ENCODE assay signal across 8 mouse cellular contexts in the genomic region with DNA sequence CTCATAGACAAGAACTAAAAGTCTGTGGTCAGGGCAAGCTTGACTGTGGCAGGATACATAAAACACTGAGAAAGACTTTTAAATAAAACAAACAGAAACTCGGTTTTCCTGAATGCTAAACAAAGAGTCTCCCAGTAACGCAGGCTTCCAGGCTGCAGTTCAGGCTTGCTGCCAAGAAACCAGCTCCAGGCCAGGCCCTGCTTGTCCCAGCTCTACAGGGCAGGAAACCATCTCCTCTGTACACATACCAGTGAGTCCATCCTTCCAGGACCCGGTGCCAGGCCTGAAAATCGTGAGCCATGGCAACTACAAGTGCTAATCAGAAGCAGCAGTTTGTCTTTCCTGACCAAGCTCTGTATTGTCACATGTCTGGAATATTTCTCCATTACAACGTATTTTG. TPM values are rescaled to one million over a fixed set of nuclear protein-coding genes. Genes with fewer than 3 reads are reported as not detected.
DNase-seq lines count a peak whose midpoint lies in the region; ATAC-seq lines count a peak whose summit lies in the region.

No protein-coding gene starts in this region.

- no peaks in the 10 kb centered on the region for H3K9me3 ChIP-seq in forebrain, embryonic 14.5 days (replicated peaks; ENCODE audit: control insufficient read depth, low read length)
- no peaks in the 10 kb centered on the region for H3K9me3 ChIP-seq in forebrain, embryonic 11.5 days (ENCODE audit: control insufficient read depth, low read length)
- no peaks in the 10 kb centered on the region for H3K9me3 ChIP-seq in intestine, embryonic 16.5 days (ENCODE audit: control insufficient read depth, low read length)
- H3K9me3 ChIP-seq in liver, embryonic 13.5 days (replicated peaks), result no peaks in the 10 kb centered on the region
- no peaks in the 10 kb centered on the region for H3K9me3 ChIP-seq in neural tube, embryonic 12.5 days

- H3K9ac ChIP-seq in forebrain, embryonic 14.5 days (ENCODE audit: low read length), result no peak overlapping the region
- H3K9ac ChIP-seq in forebrain, embryonic 11.5 days (ENCODE audit: low read length), result no peak overlapping the region
- H3K9ac ChIP-seq in intestine, embryonic 16.5 days (ENCODE audit: low read depth, low read length), result no peak overlapping the region
- no peak overlapping the region for H3K9ac ChIP-seq in liver, embryonic 13.5 days
- no peak overlapping the region for H3K9ac ChIP-seq in neural tube, embryonic 12.5 days

- H3K27me3 ChIP-seq in forebrain, embryonic 14.5 days (replicated peaks; ENCODE audit: control insufficient read depth, insufficient read depth, low read length), result no peaks in the 10 kb centered on the region
- no peaks in the 10 kb centered on the region for H3K27me3 ChIP-seq in forebrain, embryonic 11.5 days (ENCODE audit: control insufficient read depth, insufficient read depth, low read length)
- H3K27me3 ChIP-seq in intestine, embryonic 16.5 days (replicated peaks; ENCODE audit: control insufficient read depth, insufficient read depth, low read length), result no peaks in the 10 kb centered on the region
- H3K27me3 ChIP-seq in liver, embryonic 13.5 days, result no peaks in the 10 kb centered on the region
- H3K27me3 ChIP-seq in neural tube, embryonic 12.5 days (replicated peaks), result no peaks in the 10 kb centered on the region

- H3K36me3 ChIP-seq in forebrain, embryonic 14.5 days (ENCODE audit: control insufficient read depth, insufficient read depth, low read length), result no peaks in the 10 kb centered on the region
- H3K36me3 ChIP-seq in forebrain, embryonic 11.5 days (ENCODE audit: control insufficient read depth, insufficient read depth, low read length), result no peaks in the 10 kb centered on the region
- no peaks in the 10 kb centered on the region for H3K36me3 ChIP-seq in intestine, embryonic 16.5 days (ENCODE audit: control insufficient read depth, insufficient read depth, low read length)
- H3K36me3 ChIP-seq in liver, embryonic 13.5 days, result no peaks in the 10 kb centered on the region
- H3K36me3 ChIP-seq in neural tube, embryonic 12.5 days, result no peaks in the 10 kb centered on the region

- peak; percentile 75 for DNase-seq in forebrain, embryonic 14.5 days (ENCODE audit: low spot score)
- DNase-seq in forebrain, embryonic 11.5 days (ENCODE audit: low spot score), result no peak
- peak; percentile 61 for DNase-seq in cerebellum, adult 9-11 months
- peak; percentile 99 for DNase-seq in heart, adult 11 months
- DNase-seq in liver, embryonic 13.5 days, result no peak
- no peak for DNase-seq in frontal cortex, postnatal 10 days (ENCODE audit: low spot score in 2 of 2)

- H3K4me3 ChIP-seq in forebrain, embryonic 14.5 days (ENCODE audit: low read depth, low read length), result no peak overlapping the region
- no peak overlapping the region for H3K4me3 ChIP-seq in forebrain, embryonic 11.5 days (ENCODE audit: low read depth, low read length)
- H3K4me3 ChIP-seq in intestine, embryonic 16.5 days (ENCODE audit: low read length), result no peak overlapping the region
- H3K4me3 ChIP-seq in liver, embryonic 13.5 days (replicated peaks), result no peak overlapping the region
- H3K4me3 ChIP-seq in neural tube, embryonic 12.5 days, result no peak overlapping the region

- 29% methylated on average over 5 of the region's 5 CpGs for WGBS in forebrain, embryonic 14.5 days
- 45% methylated on average over 5 of the region's 5 CpGs for WGBS in forebrain, embryonic 11.5 days
- 10% methylated on average over 5 of the region's 5 CpGs for WGBS in intestine, embryonic 16.5 days
- WGBS in liver, embryonic 13.5 days (ENCODE audit: insufficient replicate concordance), result 35% methylated on average over 5 of the region's 5 CpGs
- WGBS in neural tube, embryonic 12.5 days, result 34% methylated on average over 5 of the region's 5 CpGs

- no peak overlapping the region for H3K4me2 ChIP-seq in forebrain, embryonic 14.5 days (ENCODE audit: low read length)
- H3K4me2 ChIP-seq in forebrain, embryonic 11.5 days (ENCODE audit: low read depth, low read length, severe bottlenecking), result no peak overlapping the region
- H3K4me2 ChIP-seq in intestine, embryonic 16.5 days (ENCODE audit: low read depth, low read length), result no peak overlapping the region
- no peak overlapping the region for H3K4me2 ChIP-seq in liver, embryonic 13.5 days
- H3K4me2 ChIP-seq in neural tube, embryonic 12.5 days (replicated peaks), result no peak overlapping the region

- H3K27ac ChIP-seq in forebrain, embryonic 14.5 days (ENCODE audit: low read depth, low read length), result no peak overlapping the region
- H3K27ac ChIP-seq in forebrain, embryonic 11.5 days (ENCODE audit: low read depth, low read length), result no peak overlapping the region
- peak overlapping the region; percentile 73 for H3K27ac ChIP-seq in intestine, embryonic 16.5 days (ENCODE audit: low read length)
- H3K27ac ChIP-seq in liver, embryonic 13.5 days, result peak overlapping the region; percentile 66
- 0 out of 2 replicates have a peak overlapping the region, but pooled peaks have one; percentile 7 for H3K27ac ChIP-seq in neural tube, embryonic 12.5 days

- ATAC-seq in forebrain, embryonic 14.5 days, result peak; percentile 78; the same call in 1 of the 2 replicates
- no peak for ATAC-seq in forebrain, embryonic 11.5 days (replicated peaks; ENCODE audit: low FRiP score)
- ATAC-seq in intestine, embryonic 16.5 days, result peak; percentile 77
- ATAC-seq in liver, embryonic 13.5 days (ENCODE audit: low read depth), result no peak
- peak; percentile 70; the same call in 1 of the 2 replicates for ATAC-seq in neural tube, embryonic 12.5 days (ENCODE audit: low FRiP score, low read depth)

- no peaks in the 10 kb centered on the region for H3K4me1 ChIP-seq in forebrain, embryonic 14.5 days (ENCODE audit: control insufficient read depth, insufficient read depth, low read length)
- H3K4me1 ChIP-seq in forebrain, embryonic 11.5 days (replicated peaks; ENCODE audit: control insufficient read depth, insufficient read depth, low read length), result no peaks in the 10 kb centered on the region
- H3K4me1 ChIP-seq in intestine, embryonic 16.5 days (ENCODE audit: control insufficient read depth, insufficient read depth, low read length), result peaks cover 19% of the 10 kb centered on the region
- H3K4me1 ChIP-seq in liver, embryonic 13.5 days (replicated peaks), result peaks cover 68% of the 10 kb centered on the region
- peaks cover 5% of the 10 kb centered on the region for H3K4me1 ChIP-seq in neural tube, embryonic 12.5 days

RNA-seq across cellular contexts. Expression of a gene that starts 12.7 kb away (rescaled TPM):
- polyA plus RNA-seq in forebrain, embryonic 14.5 days (2014; fragmentation: Nextera tagmentation; extraction: Ambion mirVana), result not detected in 2 replicates
- polyA plus RNA-seq in forebrain, embryonic 11.5 days (2014; fragmentation: Nextera tagmentation; extraction: Ambion mirVana), result not detected in 2 replicates
- not detected in 2 replicates for polyA plus RNA-seq in intestine, embryonic 16.5 days (2015; fragmentation: Nextera tagmentation; extraction: Ambion mirVana)
- not detected in 2 replicates for polyA plus RNA-seq in liver, embryonic 13.5 days (2015; fragmentation: Nextera tagmentation; extraction: Ambion mirVana)
- not detected in 2 replicates for polyA plus RNA-seq in neural tube, embryonic 12.5 days (2016; fragmentation: Nextera tagmentation; extraction: Ambion mirVana)

RNA-seq across cellular contexts. Expression of a gene that starts 19.2 kb away (rescaled TPM):
- polyA plus RNA-seq in forebrain, embryonic 14.5 days (2014; fragmentation: Nextera tagmentation; extraction: Ambion mirVana), result 29.1 and 29.5 TPM in 2 replicates
- 22.3 and 23.5 TPM in 2 replicates for polyA plus RNA-seq in forebrain, embryonic 11.5 days (2014; fragmentation: Nextera tagmentation; extraction: Ambion mirVana)
- polyA plus RNA-seq in intestine, embryonic 16.5 days (2015; fragmentation: Nextera tagmentation; extraction: Ambion mirVana), result 7.2 and 7.3 TPM in 2 replicates
- polyA plus RNA-seq in liver, embryonic 13.5 days (2015; fragmentation: Nextera tagmentation; extraction: Ambion mirVana), result 0.75 and 0.81 TPM in 2 replicates
- 40.8 and 41.5 TPM in 2 replicates for polyA plus RNA-seq in neural tube, embryonic 12.5 days (2016; fragmentation: Nextera tagmentation; extraction: Ambion mirVana)

RNA-seq across cellular contexts. Expression of a gene that starts 23.9 kb away (rescaled TPM):
- polyA plus RNA-seq in forebrain, embryonic 14.5 days (2014; fragmentation: Nextera tagmentation; extraction: Ambion mirVana), result 0.27 and 0.37 TPM in 2 replicates
- polyA plus RNA-seq in forebrain, embryonic 11.5 days (2014; fragmentation: Nextera tagmentation; extraction: Ambion mirVana), result not detected in 2 replicates
- polyA plus RNA-seq in intestine, embryonic 16.5 days (2015; fragmentation: Nextera tagmentation; extraction: Ambion mirVana), result 1.9 and 2.0 TPM in 2 replicates
- 2.7 and 2.9 TPM in 2 replicates for polyA plus RNA-seq in liver, embryonic 13.5 days (2015; fragmentation: Nextera tagmentation; extraction: Ambion mirVana)
- polyA plus RNA-seq in neural tube, embryonic 12.5 days (2016; fragmentation: Nextera tagmentation; extraction: Ambion mirVana), result 0.42 and 0.54 TPM in 2 replicates

RNA-seq across cellular contexts. Expression of a gene that starts 31.1 kb away (rescaled TPM):
- 24.7 and 29.7 TPM in 2 replicates for polyA plus RNA-seq in forebrain, embryonic 14.5 days (2014; fragmentation: Nextera tagmentation; extraction: Ambion mirVana)
- polyA plus RNA-seq in forebrain, embryonic 11.5 days (2014; fragmentation: Nextera tagmentation; extraction: Ambion mirVana), result 9.4 and 9.7 TPM in 2 replicates
- polyA plus RNA-seq in intestine, embryonic 16.5 days (2015; fragmentation: Nextera tagmentation; extraction: Ambion mirVana), result 255 and 269 TPM in 2 replicates
- polyA plus RNA-seq in liver, embryonic 13.5 days (2015; fragmentation: Nextera tagmentation; extraction: Ambion mirVana), result 53.9 and 61.7 TPM in 2 replicates
- polyA plus RNA-seq in neural tube, embryonic 12.5 days (2016; fragmentation: Nextera tagmentation; extraction: Ambion mirVana), result 23.9 and 29.2 TPM in 2 replicates

RNA-seq across cellular contexts. Expression of a gene that starts 36.4 kb away (rescaled TPM):
- polyA plus RNA-seq in forebrain, embryonic 14.5 days (2014; fragmentation: Nextera tagmentation; extraction: Ambion mirVana), result not detected in 2 replicates
- polyA plus RNA-seq in forebrain, embryonic 11.5 days (2014; fragmentation: Nextera tagmentation; extraction: Ambion mirVana), result 1.1 and 1.9 TPM in 2 replicates
- polyA plus RNA-seq in intestine, embryonic 16.5 days (2015; fragmentation: Nextera tagmentation; extraction: Ambion mirVana), result 31.3 and 32.4 TPM in 2 replicates
- 0.70 and 0.71 TPM in 2 replicates for polyA plus RNA-seq in liver, embryonic 13.5 days (2015; fragmentation: Nextera tagmentation; extraction: Ambion mirVana)
- polyA plus RNA-seq in neural tube, embryonic 12.5 days (2016; fragmentation: Nextera tagmentation; extraction: Ambion mirVana), result 1.6 and 3.1 TPM in 2 replicates

Comparison
In these comparisons a context has a peak if more than half of its experiments do, and no peak if none do; other contexts are left out.
1. ATAC-seq: peak in forebrain, embryonic 14.5 days (single experiment), intestine, embryonic 16.5 days (single experiment) and neural tube, embryonic 12.5 days (single experiment); none in forebrain, embryonic 11.5 days (single experiment) and liver, embryonic 13.5 days (single experiment).
2. DNase-seq: peak in forebrain, embryonic 14.5 days (single experiment), cerebellum, adult 9-11 months (single experiment) and heart, adult 11 months (single experiment); none in forebrain, embryonic 11.5 days (single experiment), liver, embryonic 13.5 days (single experiment) and frontal cortex, postnatal 10 days (0 of 2).
3. H3K27ac ChIP-seq: peak in intestine, embryonic 16.5 days (single experiment), liver, embryonic 13.5 days (single experiment) and neural tube, embryonic 12.5 days (single experiment); none in forebrain, embryonic 14.5 days (single experiment) and forebrain, embryonic 11.5 days (single experiment).